ENCODE assay signal across 7 mouse cellular contexts in the genomic region with DNA sequence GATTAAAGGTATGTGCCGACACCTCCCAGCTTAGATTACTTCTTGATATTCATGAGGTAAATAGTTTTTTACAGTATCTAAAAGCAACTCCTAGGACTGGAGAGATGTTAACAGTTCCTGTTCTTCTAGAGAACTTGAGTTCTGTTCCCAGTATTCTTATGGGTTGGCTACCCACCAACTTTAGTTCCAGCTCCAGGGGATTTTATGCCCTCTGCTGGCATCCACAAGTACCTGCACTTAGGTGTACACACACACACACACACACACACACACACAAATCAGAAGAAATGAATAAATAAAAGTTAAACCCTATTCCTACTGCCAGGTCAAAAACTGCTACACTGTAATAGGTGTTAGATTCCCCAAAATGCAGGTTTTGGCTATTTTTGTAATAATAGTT. TPM values are rescaled to one million over a fixed set of nuclear protein-coding genes. Genes with fewer than 3 reads are reported as not detected.
DNase-seq lines count a peak whose midpoint lies in the region; ATAC-seq and TF ChIP-seq lines count a peak whose summit lies in the region.

No protein-coding gene starts in this region.

- ATAC-seq in lung, embryonic 16.5 days (ENCODE audit: low read depth) = no peak
- ATAC-seq in forebrain, embryonic 12.5 days (ENCODE audit: low FRiP score) = no peak
- no peak for ATAC-seq in limb, embryonic 15.5 days (ENCODE audit: insufficient number of reproducible peaks, low FRiP score, low TSS enrichment, low read depth)
- ATAC-seq in stomach, postnatal 0 days (ENCODE audit: low FRiP score, low TSS enrichment) = no peak

- H3K4me3 ChIP-seq in lung, embryonic 16.5 days (ENCODE audit: low read length) = peak overlapping the region; percentile 57; the same call in 1 of the 2 replicates
- peak overlapping the region; percentile 90; the same call in 1 of the 2 replicates for H3K4me3 ChIP-seq in forebrain, embryonic 12.5 days (replicated peaks)
- H3K4me3 ChIP-seq in limb, embryonic 15.5 days = peak overlapping the region; percentile 66; the same call in 1 of the 2 replicates
- no peak overlapping the region for H3K4me3 ChIP-seq in stomach, postnatal 0 days (ENCODE audit: low read depth, low read length)

- H3K9ac ChIP-seq in lung, embryonic 16.5 days (ENCODE audit: low read length) = no peak overlapping the region
- no peak overlapping the region for H3K9ac ChIP-seq in forebrain, embryonic 12.5 days
- no peak overlapping the region for H3K9ac ChIP-seq in limb, embryonic 15.5 days
- H3K9ac ChIP-seq in stomach, postnatal 0 days (ENCODE audit: low read length) = no peak overlapping the region

- H3K9me3 ChIP-seq in lung, embryonic 16.5 days (ENCODE audit: control insufficient read depth, low read length) = peaks cover 3% of the 10 kb centered on the region; the same call in 1 of the 2 replicates
- no peaks in the 10 kb centered on the region for H3K9me3 ChIP-seq in forebrain, embryonic 12.5 days
- H3K9me3 ChIP-seq in limb, embryonic 15.5 days = no peaks in the 10 kb centered on the region
- no peaks in the 10 kb centered on the region for H3K9me3 ChIP-seq in stomach, postnatal 0 days (ENCODE audit: control insufficient read depth, low read length)

- DNase-seq in lung, adult 18-20 months = no peak
- DNase-seq in stomach, postnatal 0 days (ENCODE audit: low spot score) = no peak
- DNase-seq in left cerebral cortex, postnatal 4 days = no peak
- DNase-seq in embryo, embryonic 10 days (ENCODE audit: low spot score) = no peak

- intact Hi-C loops in left cerebral cortex, postnatal 4 days (cut with DNase I) = no loop called here

- H3K36me3 ChIP-seq in lung, embryonic 16.5 days (ENCODE audit: control insufficient read depth, insufficient read depth, low read length) = no peaks in the 10 kb centered on the region
- no peaks in the 10 kb centered on the region for H3K36me3 ChIP-seq in forebrain, embryonic 12.5 days (replicated peaks)
- H3K36me3 ChIP-seq in limb, embryonic 15.5 days = no peaks in the 10 kb centered on the region
- 0 out of 2 replicates have a peak, but pooled peaks cover 3% of the 10 kb centered on the region for H3K36me3 ChIP-seq in stomach, postnatal 0 days (ENCODE audit: control insufficient read depth, insufficient read depth, low read length)

- no peaks in the 10 kb centered on the region for H3K27me3 ChIP-seq in lung, embryonic 16.5 days (ENCODE audit: control insufficient read depth, insufficient read depth, low read depth, low read length)
- no peaks in the 10 kb centered on the region for H3K27me3 ChIP-seq in forebrain, embryonic 12.5 days
- H3K27me3 ChIP-seq in limb, embryonic 15.5 days = no peaks in the 10 kb centered on the region
- no peaks in the 10 kb centered on the region for H3K27me3 ChIP-seq in stomach, postnatal 0 days (ENCODE audit: control insufficient read depth, insufficient read depth, low read length)

- peaks cover 11% of the 10 kb centered on the region for H3K4me1 ChIP-seq in lung, embryonic 16.5 days (replicated peaks; ENCODE audit: control insufficient read depth, insufficient read depth, low read length)
- H3K4me1 ChIP-seq in forebrain, embryonic 12.5 days = peaks cover 18% of the 10 kb centered on the region
- H3K4me1 ChIP-seq in limb, embryonic 15.5 days = peaks cover 19% of the 10 kb centered on the region
- 0 out of 2 replicates have a peak, but pooled peaks cover 2% of the 10 kb centered on the region for H3K4me1 ChIP-seq in stomach, postnatal 0 days (replicated peaks; ENCODE audit: control insufficient read depth, insufficient read depth)

- TF ChIP-seq CTCF in stomach, postnatal 0 days (IDR thresholded peaks at IDR 0.05; ENCODE audit: low read depth) = peak; percentile 47

- H3K4me2 ChIP-seq in lung, embryonic 16.5 days (ENCODE audit: low read depth, low read length) = peak overlapping the region; percentile 69
- H3K4me2 ChIP-seq in forebrain, embryonic 12.5 days = peak overlapping the region; percentile 57
- no peak overlapping the region; the same call in 1 of the 2 replicates for H3K4me2 ChIP-seq in limb, embryonic 15.5 days
- no peak overlapping the region for H3K4me2 ChIP-seq in stomach, postnatal 0 days (replicated peaks; ENCODE audit: low read depth)

- no peak overlapping the region for H3K27ac ChIP-seq in lung, embryonic 16.5 days (ENCODE audit: low read length)
- H3K27ac ChIP-seq in forebrain, embryonic 12.5 days = no peak overlapping the region
- 0 out of 2 replicates have a peak overlapping the region, but pooled peaks have one; percentile 86 for H3K27ac ChIP-seq in limb, embryonic 15.5 days
- H3K27ac ChIP-seq in stomach, postnatal 0 days (replicated peaks) = no peak overlapping the region

- TF ChIP-seq EP300 in stomach, postnatal 0 days (optimal IDR thresholded peaks at IDR 0.05) = no peak

- 97% methylated on average over 1 of the region's 1 CpGs for WGBS in lung, embryonic 16.5 days
- WGBS in forebrain, embryonic 12.5 days = 89% methylated on average over 1 of the region's 1 CpGs
- 97% methylated on average over 1 of the region's 1 CpGs for WGBS in limb, embryonic 15.5 days
- 96% methylated on average over 1 of the region's 1 CpGs for WGBS in stomach, postnatal 0 days

RNA-seq across cellular contexts. Expression of a gene that starts 1.5 kb away (rescaled TPM):
- polyA plus RNA-seq in lung, embryonic 16.5 days (2015; fragmentation: Nextera tagmentation; extraction: Ambion mirVana) = 3.1 and 4.0 TPM in 2 replicates
- polyA plus RNA-seq in forebrain, embryonic 12.5 days (2016; fragmentation: Nextera tagmentation; extraction: Ambion mirVana) = 5.8 and 6.3 TPM in 2 replicates
- polyA plus RNA-seq in limb, embryonic 15.5 days (2015; fragmentation: Nextera tagmentation; extraction: Ambion mirVana) = 4.7 and 5.6 TPM in 2 replicates
- polyA plus RNA-seq in stomach, postnatal 0 days (2015; fragmentation: Nextera tagmentation; extraction: Ambion mirVana) = 4.3 and 4.5 TPM in 2 replicates
- total RNA-seq in left cerebral cortex, postnatal 4 days (2021) = 10 to 100 TPM; 52.5 to 54.4 TPM

RNA-seq across cellular contexts. Expression of a gene that starts 52.1 kb away (rescaled TPM):
- 18.9 and 19.0 TPM in 2 replicates for polyA plus RNA-seq in lung, embryonic 16.5 days (2015; fragmentation: Nextera tagmentation; extraction: Ambion mirVana)
- polyA plus RNA-seq in forebrain, embryonic 12.5 days (2016; fragmentation: Nextera tagmentation; extraction: Ambion mirVana) = 23.4 and 26.8 TPM in 2 replicates
- 15.5 and 16.4 TPM in 2 replicates for polyA plus RNA-seq in limb, embryonic 15.5 days (2015; fragmentation: Nextera tagmentation; extraction: Ambion mirVana)
- 5.7 and 6.6 TPM in 2 replicates for polyA plus RNA-seq in stomach, postnatal 0 days (2015; fragmentation: Nextera tagmentation; extraction: Ambion mirVana)
- total RNA-seq in left cerebral cortex, postnatal 4 days (2021) = 10 to 100 TPM; 25.8 to 27.1 TPM

Comparison
In these comparisons a context has a peak if more than half of its experiments do, and no peak if none do; other contexts are left out.
1. H3K4me2 ChIP-seq: peak in lung, embryonic 16.5 days (single experiment) and forebrain, embryonic 12.5 days (single experiment); none in limb, embryonic 15.5 days (single experiment) and stomach, postnatal 0 days (single experiment).